Mouse (Mus musculus) hindlimb bud, embryonic 11.5 days (tissue): ENCODE results near the gene Letmd1.
A peak's percentile ranks its signal among the peaks of the same experiment; 100 is the strongest.
"Not testable (repeated sequence)": the region's sequence is repeated elsewhere in the genome, so short reads cannot be mapped to it uniquely, and the experiment has no call there.

Experiments used
- DNase-seq: peaks from one replicate; pipeline ENCODE4 v3.0.0-alpha.2; 2012; ENCODE audit warnings: low read depth, low spot score; ENCODE audit errors: extremely low spot score

Letmd1 gene

DNA sequence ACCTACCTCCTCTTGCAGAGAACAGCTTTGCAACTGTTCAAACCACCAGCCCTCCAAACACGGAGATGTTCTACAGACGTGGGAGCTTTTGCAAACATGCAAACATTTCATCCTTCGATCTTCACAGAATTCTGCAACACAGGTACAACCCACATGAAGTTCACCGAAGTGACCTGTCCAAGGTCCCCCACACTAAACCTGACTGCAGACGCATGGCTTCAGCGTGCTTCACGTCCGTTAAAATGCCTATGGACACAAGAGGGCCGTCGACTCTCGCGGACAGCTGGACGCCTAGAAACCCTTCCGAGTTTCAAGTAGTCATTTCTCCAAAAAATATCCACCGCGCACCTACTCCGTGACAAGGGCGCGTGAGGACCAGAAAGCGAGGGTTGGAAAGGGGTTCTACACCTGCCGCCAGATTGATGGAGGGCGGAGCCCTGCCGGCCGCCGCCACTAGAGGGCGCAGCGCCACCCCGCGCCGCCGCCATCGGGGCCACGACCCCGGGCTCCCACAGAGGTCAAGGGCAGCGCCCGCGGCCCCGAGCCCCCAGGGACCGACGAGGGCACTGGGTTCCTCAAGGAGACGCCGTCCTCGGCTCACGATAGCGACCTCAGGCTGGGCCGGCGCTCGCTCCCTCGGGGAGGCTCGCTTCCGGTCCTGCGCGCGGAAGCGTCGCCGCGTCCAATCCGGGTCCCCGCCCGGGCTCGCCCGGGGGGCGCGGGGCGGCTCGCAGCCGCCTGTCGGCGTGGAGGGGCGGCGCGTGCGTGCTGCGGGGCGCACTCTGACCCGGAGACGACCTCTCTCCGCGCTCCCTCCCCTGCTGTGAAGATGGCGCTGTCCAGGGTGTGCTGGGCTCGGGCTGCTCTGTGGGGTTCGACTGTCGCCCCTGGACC, at the start of gene Letmd1:
Gene Letmd1 (plus strand): TSS at position 729 of the 894 bp plus-strand sequence.
- no peak for DNase-seq

DNA sequence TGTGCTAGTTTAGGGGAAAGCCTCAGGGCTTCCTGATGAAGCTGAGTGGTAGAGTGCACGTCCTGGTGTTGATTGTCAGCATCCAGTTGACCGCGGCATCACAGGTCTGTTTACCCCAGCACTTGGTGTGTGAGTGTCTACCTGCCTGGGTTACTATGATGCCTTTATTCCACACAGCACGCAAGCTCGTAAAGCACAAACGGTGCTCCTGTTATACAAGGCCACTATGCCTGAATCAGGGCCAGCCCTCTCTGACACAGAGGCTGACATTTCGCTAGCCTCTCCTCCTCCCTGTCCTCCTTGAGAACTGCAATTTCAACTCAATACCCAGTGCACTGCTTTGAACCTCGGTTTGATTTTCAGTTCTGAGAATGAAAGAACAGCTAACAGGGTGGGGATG, 49.5 kb upstream of the Letmd1 start:
- DNase-seq, result no peak

DNA sequence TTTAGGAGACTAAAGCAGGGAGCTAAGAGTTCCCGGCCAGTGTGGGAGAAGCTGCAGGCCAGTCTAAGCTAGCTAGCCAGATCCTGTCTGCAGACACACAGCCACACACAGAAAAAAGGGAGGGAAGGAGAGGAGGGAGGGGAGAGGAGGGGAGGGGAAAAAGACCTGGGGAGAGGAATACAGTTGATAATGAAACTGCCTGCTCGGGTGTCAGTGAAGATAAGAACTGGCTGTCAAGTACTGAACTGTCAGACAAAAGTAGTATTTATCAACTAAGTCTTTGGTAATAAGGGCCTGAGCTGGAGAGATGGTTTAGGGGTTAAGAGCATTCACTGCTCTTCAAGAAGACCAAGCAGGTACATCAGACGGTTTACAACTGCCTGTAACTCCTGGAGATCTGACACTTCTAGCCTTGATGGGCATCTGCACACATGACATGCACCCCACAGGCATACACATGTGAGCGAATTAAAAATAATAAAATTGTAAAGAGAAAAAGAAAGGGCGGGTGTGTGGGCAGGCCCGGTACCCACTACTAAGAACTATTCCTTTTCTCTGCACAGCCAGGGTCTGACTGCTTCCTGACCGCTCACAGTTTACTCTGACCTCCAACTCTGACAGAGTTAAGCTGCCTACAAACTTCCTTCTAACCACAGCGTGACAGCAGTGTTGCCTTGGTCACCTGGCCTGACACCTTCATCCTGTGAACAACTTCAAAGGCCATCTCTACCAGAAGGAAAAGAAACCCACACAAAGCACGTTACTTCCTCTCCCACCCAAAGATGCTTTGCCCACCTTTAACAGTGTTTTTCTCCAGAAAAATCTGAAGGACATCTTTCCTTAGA, 48.7 kb upstream of the Letmd1 start:
- DNase-seq, result no peak

DNA sequence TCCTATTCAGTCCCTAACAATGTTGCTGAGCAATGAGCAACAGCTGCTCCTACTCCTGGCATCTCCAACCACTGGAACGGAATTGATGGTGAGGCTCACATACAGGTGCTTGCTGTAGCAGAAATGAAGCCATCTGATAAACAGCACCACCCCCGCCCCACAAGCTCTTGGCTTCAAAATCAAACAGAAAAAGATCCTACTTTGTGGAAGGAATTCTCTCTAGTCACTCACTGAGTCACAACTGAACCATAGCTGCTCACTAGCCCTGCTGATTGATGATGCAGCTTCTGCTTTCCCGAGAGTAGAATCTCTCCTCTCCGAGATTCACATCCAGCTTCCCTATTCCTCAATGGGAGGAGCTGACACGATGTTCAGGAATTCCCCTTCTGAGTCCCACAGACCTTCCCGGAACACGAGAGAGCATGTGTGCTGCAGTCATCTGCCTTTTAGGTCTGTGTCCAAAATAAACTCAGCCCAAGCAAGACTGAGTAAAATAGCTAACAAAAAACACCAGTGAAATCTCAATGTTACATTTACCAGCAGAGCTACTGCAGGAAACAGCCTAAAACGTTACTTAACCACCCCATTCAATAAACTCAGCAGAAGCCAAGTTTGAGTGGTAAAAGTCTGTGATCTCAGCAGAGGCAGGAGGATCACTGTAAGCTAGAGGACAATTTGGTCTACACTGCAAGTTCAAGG, 47.6 kb upstream of the Letmd1 start:
- DNase-seq, result no peak

DNA sequence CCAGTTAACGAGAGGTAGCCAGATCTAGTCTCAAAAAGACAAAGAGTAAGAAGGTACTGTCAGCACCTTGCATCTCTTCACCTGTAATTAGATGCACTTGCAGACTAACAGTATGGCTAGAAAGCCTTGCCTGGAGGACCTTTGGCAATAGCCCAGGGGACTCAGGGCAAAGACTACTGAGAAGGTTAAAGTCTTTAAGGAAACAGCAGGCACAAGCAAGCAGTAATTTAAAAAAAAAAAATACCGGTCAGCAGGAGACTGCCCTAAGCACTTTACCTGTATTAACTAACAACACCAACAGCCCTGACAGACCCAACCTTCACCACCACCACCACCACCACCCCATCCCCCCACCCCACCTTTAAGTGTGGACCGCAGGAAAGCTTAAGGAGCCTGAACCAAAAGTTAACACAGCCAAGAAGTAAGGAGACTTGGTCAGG, 47.0 kb upstream of the Letmd1 start, which contains the start of gene Gm5475:
Gene Gm5475 (plus strand): TSS at position 390 of the 440 bp plus-strand sequence.
- not testable (repeated sequence) for DNase-seq

DNA sequence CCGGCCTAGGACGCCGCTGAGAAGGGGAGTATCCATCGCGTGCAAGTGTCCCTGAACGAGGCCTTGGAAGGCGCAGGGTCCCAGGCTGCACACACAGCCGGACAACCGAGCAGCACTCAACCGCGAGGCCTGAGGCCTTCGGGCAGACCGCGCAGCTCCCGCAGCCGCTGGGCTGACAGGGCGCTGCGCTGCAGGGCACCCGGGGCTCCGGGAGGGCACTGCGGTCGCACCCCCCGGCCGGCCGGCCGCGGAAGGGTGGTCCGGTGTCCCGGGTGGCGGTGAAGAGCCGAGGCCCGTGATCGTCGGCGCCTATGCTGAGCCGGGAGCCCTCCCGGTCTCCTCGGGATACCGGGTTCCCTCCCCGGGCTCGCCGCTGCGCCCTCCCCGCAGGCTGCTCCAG, 46.3 kb upstream of the Letmd1 start:
- no peak for DNase-seq

DNA sequence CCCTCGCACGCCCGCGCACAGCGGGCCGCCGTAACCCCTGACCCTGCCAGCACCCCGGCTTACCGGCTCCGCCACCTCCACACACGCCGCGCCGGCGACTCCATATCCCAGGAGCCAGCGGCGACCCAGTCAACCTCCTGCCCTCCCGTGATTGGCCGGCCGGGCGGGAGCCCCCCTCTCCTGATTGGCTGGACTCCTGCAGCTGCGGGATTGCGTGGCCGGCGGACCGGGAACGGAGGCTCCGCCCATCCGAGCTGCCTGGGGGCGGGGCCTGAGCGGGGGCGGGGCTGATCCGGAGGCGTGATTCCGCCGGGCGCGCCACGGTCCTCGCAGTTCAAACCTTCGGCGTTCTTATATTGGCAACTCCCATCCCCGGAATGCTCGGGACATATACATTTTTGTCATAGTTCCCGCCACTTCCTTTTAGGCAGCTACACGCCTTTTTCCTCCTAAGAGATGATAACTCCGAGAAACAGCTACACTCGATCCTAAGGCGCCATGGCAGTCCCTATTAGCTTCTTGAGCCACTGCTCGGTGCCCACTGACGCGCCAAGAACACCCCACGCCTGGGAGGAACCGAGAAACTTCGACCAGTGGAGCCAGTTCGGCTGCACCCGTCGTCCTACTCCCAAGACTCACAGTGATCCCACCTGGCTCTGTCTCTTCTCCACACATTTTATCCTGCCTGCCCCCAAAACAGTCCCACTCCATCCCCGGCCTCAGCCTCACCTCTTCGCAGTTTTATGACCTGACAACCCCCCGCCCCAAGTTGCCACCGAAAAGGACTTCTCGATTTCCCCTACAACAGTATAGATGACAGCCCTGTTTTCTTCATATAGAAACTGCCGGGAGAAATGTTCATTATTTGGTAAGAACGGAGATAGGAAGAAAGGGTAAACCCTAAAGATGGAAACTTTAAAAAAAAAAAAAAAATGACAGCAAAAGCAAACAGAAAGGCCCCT, 45.6 kb upstream of the Letmd1 start:
- peak; percentile 56 for DNase-seq

DNA sequence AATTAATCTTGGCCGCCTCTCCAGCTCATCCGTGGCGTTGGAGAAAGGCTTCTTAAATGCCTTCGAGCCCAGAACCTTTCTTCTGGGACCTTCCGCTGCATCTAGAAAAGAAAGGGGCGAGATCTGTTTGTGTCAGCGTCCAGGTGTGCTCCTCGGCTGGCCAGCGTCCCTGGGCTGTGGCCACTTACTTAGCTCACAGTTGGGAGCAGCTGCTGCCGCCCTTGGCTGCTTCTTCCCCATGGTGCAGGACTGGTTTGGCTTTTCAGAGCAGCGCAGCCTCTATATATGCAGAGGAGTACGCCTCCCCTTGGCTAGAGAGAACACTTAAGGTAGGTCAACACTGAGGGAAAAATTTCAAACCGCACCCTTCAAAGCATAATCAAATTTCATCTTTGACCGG, 44.9 kb upstream of the Letmd1 start:
- no peak for DNase-seq

DNA sequence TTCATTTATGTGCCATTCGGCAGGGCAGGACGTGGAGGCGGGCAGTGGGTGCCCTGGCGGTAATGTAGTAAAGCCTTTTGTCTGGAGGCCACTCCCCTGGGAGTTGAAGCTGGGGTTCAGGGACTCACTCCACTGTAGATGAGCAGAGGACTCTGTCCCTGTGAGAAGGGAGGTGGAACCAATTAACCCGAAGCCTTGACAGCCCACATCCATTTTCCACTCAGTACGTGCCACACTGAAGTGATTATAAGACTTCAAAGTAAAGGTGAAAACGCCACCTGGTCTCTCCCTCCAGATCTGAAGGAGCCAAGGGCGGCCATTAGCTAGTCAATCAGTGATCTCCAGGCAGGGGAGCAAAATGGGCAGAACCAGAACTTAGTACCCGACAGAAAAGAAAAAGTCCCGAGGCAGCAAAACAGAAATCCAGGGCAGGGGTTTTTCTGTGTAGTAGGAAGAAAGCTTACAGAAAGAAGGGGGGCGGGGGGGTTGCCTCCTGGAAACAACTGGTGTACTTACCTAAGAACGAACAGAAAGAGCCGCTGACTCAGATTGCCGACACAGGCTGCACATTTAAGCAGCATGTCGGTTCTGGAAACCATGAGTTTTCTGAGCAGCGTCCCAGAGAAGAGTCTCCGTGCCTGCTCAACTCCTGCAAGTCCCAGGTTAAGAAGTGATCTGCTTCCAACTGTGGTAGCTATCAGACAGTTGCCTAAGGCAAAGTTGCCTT, 44.3 kb upstream of the Letmd1 start, which contains the start of gene Slc11a2:
Gene Slc11a2 (minus strand): TSS at position 677 of the 727 bp plus-strand sequence.
- peak; percentile 56 for DNase-seq

DNA sequence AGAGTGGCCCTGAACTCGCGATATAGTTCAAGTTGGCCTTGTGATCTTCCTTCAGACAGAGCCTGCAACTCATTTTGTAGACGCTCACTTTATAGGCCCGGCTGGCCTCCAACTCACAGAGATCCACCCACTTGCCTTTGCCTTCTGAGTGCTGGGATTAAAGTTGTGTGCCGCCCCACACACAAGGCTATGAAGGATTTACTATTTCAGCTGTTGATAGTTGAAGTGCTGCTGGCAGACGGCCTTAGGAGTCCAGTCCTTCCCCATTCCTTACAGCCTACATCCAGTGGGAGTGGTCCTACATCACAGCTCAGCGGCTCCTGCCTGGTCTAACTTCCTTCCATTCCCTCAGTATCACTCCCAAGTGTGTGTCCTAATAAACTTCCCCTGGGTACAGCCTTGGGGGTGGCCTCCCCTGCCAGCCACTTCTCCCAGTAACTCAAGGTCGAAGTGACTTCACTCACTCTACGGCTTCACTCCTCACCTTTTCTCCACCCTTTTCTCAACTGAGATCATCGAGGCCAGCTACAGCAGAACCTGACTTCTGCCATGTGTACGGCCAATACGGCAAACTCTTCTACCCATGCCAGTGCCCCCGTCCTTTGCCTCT, 40.4 kb upstream of the Letmd1 start:
- DNase-seq, result no peak

DNA sequence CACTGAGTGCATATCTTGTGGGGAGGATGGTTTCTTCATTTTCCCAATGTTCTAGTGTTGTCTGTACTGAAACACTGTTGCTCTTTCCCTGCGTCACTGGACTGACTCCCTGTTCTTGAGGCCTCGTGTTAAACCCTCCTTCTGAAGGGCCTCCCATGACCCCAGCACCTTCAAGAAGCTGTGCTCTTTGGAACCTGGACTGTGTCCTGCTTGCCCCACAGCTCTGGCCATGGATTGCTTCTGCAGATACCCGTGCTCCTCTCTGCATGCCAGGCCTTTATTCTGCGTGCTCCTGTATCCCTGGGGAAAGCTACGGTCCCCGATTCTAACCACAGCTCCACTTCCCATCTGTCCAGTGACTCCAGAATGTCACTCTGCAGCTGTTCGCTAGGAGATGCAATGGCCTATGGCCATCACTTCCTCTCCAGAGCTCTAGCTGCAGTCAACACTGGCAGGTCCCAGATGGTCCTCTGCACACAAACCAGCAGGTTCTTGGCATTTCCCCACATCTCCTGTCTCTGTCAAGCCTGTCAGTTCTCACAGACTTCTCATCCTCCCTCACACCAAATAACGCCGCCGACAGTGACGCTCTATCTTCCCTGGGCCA, 38.8 kb upstream of the Letmd1 start:
- no peak for DNase-seq

DNA sequence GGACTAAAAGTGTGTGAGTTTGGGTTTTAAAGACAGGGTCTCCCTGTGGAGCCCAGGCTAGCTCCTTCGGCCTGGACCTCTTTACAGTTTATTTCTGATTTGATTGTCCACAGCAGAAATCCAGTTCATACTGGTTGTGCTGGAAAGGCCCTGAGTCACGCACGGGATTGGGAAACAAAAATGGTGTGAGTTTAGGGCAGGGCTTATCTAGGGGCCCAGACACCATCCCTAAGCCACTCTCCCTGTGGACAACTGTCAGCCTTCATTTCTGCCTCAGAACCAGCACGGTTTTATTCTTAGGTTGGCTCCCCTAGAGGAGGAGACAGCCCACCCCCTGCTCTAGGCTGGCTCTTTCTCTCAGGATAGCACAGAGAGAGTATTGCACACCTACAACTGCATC, 35.6 kb upstream of the Letmd1 start:
- DNase-seq, result no peak

DNA sequence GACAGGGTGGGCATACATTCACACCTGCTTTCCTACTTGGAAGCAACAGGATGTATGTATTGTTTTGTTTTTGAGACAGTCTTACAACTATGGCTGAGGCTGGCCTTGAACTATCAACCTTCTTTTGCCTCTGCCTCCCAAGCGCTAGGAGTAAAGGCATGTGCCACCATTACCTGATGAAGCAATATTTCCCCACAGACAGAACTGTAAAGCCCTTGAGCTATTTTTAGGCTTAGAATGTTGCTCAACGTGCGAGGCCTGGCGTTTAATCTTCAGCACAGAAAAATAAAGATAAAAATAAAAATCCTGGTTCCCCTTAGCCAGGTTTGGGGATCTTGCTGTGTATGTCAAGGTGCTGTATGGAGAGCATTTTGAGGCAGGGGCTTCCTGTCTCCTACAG, 32.7 kb upstream of the Letmd1 start:
- DNase-seq, result no peak

DNA sequence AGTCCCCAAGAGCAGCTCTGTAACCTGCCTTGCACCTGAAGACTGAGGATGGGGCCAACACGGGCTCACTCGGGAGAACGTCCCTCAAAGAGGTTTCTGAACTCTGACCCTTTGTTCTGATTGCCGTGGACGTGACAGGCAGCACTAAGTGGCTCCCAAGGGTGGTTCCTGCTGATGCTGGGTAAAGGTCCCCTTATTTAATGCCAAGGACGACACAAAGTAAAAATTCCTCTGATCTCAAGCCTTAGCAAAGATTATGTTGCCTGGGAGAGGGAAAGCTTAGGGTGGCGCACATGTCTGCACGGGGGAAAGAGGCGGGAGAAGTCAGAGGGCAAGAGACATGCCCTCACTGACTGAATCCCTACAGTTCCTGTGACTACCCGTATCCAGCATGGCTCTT, 32.3 kb upstream of the Letmd1 start:
- no peak for DNase-seq

DNA sequence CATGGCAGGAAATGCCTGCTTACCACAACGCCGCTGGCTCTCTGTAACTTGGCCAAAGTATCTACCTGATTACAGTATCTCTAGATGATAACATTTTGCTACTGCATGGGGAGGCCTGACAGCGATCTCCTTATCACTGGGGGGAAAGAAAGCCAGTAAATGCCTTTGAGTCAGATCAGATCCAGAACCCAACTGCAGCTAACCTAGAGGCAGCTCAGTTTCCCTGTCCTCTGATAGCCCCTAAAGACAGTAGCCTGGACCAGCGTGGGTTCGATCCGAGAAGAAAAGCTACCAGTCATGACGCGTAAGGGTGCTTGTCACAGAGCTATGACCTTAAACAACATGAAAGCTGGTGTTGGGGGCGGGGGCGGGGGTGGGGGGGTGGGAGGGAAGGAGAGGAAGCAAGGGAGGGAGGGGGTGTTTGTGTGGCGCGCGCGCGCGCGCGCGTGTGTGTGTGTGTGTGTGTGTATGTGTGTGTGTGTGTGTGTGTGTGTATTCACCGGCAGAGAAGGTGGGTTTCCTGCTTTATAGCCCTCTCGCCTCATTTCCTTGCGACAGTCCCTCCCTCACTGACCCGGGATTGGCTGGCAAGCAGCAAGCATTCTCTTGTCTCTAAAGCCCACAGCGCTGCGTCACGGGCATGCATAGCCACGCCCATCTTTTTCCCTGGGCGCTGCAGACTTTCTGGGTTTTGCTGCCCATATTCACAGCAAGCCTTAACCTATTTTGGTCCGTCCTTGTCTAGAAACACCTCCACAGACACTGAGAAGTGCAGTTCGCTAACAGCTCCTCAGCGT, 25.5 kb upstream of the Letmd1 start:
- DNase-seq, result peak; percentile 57

DNA sequence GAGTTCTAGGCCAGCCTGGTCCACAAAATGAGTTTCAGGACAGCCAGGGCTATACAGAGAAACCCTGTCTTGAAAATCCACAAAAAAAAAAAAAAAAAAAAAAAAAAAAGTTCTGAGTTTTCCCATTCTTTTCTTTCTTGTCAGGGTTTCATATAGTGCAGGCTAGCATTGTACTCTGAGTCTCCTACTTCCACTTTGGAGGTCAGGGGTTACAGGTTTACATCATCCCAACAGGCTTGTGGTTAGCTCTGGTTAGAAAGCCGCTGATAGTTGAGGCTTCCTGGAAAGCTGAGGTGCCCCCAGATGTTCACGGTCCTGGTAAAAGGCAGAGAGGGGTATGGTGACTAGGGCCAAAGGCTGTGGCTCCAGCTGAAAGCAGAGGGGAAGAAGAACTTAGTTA, 21.9 kb upstream of the Letmd1 start:
- DNase-seq, result no peak

DNA sequence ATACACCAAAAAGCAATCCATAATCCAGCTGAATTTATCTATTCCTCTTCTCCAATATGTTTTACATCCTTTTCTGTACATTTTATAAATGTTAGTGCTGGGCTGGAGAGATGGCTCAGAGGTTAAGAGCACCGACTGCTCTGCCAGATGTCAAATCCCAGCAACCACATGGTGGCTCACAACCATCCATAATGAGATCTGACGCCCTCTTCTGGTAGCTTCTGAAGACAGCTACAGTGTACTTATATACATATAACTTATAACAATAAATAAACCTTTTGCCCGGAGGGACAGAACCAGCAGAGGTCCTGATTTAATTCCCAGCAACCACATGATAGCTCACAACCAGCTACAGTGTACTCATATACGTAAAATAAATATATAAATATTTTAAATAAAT, 20.3 kb upstream of the Letmd1 start:
- DNase-seq, result no peak

DNA sequence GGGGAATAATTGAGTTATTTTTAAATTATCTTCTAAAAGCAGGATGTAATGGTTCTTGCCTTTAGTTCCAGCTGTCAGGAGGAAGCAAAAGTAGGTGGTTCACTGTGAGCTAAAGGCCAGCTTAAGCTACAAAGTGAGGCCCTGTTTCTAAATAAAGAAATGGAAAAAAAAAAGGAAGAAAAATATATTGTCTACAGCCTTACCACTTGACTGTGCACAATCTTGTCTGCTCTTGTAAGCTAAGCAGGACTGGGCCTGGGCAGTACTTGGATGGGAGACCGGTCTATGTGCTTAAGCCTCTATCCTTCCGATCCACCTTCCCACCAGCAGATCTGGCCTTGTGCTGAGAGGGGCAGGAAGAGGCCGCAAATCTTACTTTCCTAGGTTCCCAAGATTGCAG, 19.3 kb upstream of the Letmd1 start:
- no peak for DNase-seq
